Mouse (Mus musculus) megakaryocyte, adult 5-6 weeks (primary cell): ENCODE measurements around the gene Spon1. TPM values are rescaled to one million over a fixed set of nuclear protein-coding genes. Genes with fewer than 3 reads are reported as not detected.
A peak's percentile ranks its signal among the peaks of the same experiment; 100 is the strongest.

Experiments used
- ATAC-seq: 2 replicates; pipeline ENCODE4 v1.8.0; 2016; ENCODE audit warnings: mild to moderate bottlenecking, inconsistent platforms; ENCODE audit not compliant: poor library complexity, severe bottlenecking
- total RNA-seq, 2 experiments: library from RNA; stranded (forward) in 1 of 2; stranded (reverse) in 1 of 2; fragments of 153-499, 151-499 nt in 1 of 2; fragments of 221-1000, 200-1000 nt in 1 of 2; gene quantifications; 2 replicates each; pipeline versions ENCODE4 v1.2.3 to v1.2.4; 2015 to 2017

Gene Spon1
- total RNA-seq, 2 experiments from 2014 or later = 0.13 to 0.22 TPM

DNA sequence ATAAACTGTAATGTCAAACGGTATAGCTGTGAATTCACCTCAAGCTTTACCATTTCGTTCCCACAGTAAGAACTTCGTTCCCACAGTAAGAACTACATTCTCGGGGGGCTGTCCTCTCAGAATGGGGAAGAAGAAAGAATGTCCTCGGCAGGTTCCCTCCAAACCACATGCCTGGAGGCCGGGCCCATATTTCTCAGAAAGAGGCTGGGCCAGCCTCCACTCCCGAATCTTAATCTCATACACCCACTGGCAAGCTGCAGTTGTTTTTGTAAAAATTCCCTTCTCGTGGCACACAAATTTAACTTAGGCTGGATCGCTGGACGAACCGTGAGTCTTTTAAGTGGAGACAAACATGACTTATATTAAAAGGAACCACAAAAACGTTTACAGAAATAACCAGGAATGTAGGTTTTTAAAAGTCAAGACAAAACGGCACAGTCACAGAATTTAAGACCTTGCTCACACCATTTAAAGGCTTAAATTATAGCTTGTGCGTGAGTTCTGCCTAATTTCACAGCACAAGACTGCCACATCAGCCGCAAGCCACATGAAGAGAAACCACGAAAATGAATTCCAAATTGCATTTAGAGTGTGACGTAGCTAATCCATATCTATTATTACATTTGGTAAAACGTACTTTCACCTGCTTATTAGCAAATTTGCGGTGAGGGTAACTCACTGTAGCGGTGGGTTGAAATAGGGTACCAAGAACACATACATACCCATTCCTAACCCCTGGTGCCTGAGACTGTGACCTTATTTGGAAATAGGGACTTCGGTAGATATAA is 316.0 kb downstream of the Spon1 start:
- ATAC-seq = no peak

DNA sequence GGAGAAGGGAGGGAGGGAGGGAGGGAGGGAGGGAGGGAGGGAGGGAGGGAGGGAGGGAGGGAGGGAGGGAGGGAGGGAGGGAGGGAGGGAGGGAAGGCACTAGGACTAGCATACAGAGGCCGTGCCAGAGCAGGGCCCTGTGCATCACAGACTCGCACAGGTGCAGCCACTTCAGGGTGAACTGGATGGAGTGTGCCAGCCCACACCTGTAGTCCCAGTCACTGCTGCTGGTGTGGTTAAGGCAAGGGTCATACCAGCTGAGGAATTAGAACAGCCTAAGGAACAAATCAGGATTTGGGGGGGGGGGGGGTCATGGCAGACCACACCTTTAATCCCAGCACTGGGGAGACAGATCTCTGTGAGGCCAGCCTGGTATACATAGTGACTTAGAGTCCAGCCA is 317.3 kb downstream of the Spon1 start:
- no peak for ATAC-seq

DNA sequence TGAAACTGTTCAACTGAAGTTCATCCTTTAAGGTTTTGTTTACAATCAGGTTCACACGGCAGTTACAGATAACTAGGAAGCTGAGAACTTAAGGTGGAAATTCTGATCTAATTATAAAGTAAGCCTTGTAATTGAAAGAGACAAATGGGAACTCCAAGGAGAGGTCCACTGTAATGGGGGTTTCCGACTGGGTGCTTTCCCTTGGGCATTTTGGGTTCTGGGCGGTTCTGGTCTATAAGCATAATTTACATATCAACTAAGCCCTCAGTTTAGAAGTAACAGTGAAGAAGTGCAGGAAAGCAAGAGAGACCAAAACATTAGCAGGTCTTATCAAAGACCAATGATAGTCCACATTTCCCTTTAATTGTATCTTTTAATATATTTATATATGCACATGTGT is 318.0 kb downstream of the Spon1 start:
- ATAC-seq = no peak

DNA sequence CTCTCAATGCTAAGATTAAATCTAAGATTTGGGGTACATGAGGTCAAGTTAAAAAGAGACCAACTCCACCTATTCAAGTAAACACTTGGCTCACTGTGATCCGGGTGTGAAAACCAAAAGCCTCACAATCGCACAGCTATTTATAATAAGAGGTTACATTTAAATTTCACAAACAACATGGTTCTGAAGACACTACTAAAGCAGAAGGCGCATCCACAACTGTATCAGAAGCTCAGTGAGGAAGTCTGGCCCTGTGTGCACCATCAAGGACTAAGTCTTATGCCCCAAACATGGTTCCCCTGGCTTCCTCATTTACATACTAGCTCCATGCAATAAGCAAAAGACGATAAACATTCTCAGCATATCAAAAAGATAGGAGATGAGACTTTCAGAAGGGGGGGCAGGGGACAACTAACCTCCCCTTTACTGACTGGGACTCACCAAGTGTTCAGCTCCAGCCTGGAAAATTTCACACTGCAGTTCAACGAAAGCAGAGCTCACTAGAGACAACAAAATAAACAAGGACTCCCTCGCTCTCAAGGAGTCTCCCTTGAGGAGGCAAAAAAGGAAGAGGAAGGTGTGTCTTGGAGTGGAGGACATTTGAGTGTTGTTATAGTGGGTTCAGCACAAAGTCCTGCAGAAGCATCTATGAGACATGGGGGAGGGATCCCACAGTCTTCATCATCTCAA is 320.4 kb downstream of the Spon1 start:
- ATAC-seq = no peak; the same call in 1 of the 2 replicates

DNA sequence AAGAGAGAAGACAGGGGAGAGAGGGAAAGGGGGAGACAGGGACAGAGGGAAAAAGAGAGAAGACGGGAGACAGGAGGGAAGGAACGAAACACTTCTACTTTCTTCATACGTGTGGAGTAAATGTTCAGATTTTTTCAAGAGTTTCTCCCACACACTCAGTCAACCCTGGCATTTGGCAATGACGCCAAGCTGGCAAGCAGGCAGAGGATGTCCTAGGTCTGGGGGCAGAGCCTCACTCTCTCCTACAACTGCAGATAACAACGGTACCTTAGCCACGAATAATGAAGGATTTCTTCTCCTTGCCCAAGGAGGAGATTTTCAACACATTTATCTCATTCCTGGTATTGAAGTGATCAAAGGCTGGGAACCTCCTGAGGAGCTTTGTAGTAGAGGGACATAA is 321.5 kb downstream of the Spon1 start:
- ATAC-seq = no peak

DNA sequence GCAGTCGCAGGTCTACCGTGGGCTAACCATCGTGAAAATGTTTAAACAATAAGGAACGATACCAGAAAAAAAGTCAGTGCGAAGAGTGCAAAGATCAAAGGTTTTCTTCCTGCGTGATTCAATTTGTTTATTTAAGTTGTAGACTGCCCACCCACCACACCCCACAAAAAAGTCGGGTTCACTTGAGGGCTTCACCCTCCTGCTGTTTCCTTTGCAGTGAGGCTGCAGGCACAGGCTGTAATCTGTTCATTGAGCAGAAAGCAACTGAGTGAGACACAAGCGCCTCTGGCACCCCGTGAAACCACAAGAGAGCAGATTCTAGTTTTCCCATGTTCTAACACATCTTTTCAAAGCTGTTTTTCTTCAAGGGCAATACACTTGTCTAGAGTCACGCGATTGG is 322.2 kb downstream of the Spon1 start:
- ATAC-seq = peak; percentile 57; the same call in 1 of the 2 replicates

DNA sequence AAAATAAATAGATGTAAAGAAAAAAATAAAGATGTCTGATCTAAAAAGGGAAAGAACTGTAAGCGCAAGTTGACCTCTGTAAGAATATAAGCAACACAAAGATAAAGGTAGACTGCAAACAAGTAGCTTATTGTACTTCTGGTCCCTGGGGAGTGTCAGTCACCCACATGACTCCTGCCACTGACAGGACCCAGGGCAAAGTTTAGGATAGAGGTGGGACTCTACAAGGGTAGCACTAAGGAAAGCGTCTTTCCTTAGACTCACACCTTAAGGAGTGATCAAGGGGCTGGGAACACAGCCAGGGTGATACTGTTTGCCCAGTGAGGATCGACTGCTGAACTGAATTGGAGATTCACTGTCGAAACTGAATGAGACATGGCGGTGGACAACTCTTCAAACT is 323.1 kb downstream of the Spon1 start:
- no peak for ATAC-seq

DNA sequence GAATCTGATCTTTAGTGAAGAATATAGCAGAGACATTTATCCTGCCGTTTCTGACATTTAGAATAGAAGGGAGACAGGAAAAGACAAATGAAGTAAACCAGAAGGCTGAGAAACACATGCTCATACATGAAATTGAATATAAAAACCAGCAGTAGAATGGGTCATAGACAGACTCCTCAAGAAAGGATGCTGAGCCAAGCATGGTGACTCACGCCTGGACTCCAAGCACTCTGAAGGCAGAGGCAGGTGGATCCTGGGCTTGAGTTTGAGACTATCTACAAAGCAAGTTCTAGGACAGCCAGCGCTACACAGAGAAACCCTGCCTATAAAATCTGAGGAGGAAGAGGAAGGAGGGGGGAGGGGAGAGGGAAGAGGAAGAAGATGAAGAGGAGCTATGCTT is 324.4 kb downstream of the Spon1 start:
- no peak for ATAC-seq

DNA sequence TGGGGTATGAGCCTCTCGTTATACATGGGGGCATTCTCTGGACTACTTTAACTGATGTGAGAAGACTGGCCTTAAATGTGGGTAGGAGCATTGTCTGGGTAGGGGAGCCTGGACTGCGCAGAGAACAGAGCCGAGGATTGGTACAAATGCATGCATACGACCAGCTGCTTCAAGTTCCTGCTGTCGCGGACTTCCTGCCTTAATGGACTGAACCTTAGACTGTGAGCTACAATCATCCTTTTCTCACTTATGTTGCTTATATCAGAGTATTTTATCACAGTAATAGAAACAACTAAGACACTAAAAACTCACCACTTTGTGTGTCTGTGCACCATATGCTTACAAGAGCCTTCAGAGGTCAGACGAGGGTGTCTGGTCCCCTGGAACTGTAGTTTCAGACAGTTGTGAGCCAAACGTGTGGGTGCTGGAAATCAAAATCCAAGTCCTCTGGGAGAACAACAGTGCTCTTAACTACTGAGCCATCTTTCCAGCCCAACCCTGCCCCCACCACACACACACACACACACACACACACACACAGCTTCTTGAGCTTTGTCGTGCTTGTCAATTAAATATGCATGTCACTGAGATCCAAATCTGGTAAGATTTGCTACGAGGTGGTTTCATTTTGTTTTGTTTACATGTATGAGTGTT is 325.2 kb downstream of the Spon1 start:
- no peak for ATAC-seq
